Mouse (Mus musculus): ENCODE data around the gene Rtn4r.

Rtn4r gene

GRCm38 (mm10) chr16:18127241-18127861 is at the start of gene Rtn4r:
Rtn4r (plus strand) TSS chr16:18127642.
- DNase-seq = peak; percentile 75 to 85

- no peak for DNase-seq
Observed at GRCm38 (mm10) chr16:18078314-18079015, 49.0 kb upstream of the Rtn4r start.

GRCm38 (mm10) chr16:18079300-18079699 is 48.1 kb upstream of the Rtn4r start:
- DNase-seq = no peak

- no peak for DNase-seq
Observed at GRCm38 (mm10) chr16:18080171-18080570, 47.3 kb upstream of the Rtn4r start.

- peak in 1 of 2 experiments; percentile 37 for DNase-seq
Observed at GRCm38 (mm10) chr16:18081149-18081827, 46.2 kb upstream of the Rtn4r start.

- no peak for DNase-seq
Observed at GRCm38 (mm10) chr16:18082291-18082690, 45.2 kb upstream of the Rtn4r start.

GRCm38 (mm10) chr16:18083231-18083951 is 44.1 kb upstream of the Rtn4r start:
- DNase-seq = peak; percentile 36 to 65

GRCm38 (mm10) chr16:18084262-18084661 is 43.2 kb upstream of the Rtn4r start:
- no peak for DNase-seq

GRCm38 (mm10) chr16:18087101-18087500 is 40.3 kb upstream of the Rtn4r start:
- no peak for DNase-seq

- peak; percentile 44 to 64 for DNase-seq
Observed at GRCm38 (mm10) chr16:18096348-18096747, 31.1 kb upstream of the Rtn4r start.

- no peak for DNase-seq
Observed at GRCm38 (mm10) chr16:18102816-18103215, 24.6 kb upstream of the Rtn4r start.

GRCm38 (mm10) chr16:18103366-18103765 is 24.1 kb upstream of the Rtn4r start:
- DNase-seq = no peak

- DNase-seq = no peak
Observed at GRCm38 (mm10) chr16:18103808-18104207, 23.6 kb upstream of the Rtn4r start.

GRCm38 (mm10) chr16:18108221-18108966 is 19.0 kb upstream of the Rtn4r start:
- peak; percentile 81 to 84 for DNase-seq

- no peak for DNase-seq
Observed at GRCm38 (mm10) chr16:18111042-18111441, 16.4 kb upstream of the Rtn4r start.

- DNase-seq = peak in 1 of 2 experiments; percentile 33
Observed at GRCm38 (mm10) chr16:18116467-18116866, 11.0 kb upstream of the Rtn4r start.

- no peak for DNase-seq
Observed at GRCm38 (mm10) chr16:18118285-18118684, 9.2 kb upstream of the Rtn4r start.

- DNase-seq = peak; percentile 70 to 79
Observed at GRCm38 (mm10) chr16:18119031-18119730, 8.3 kb upstream of the Rtn4r start.

- no peak for DNase-seq
Observed at GRCm38 (mm10) chr16:18122740-18123139, 4.7 kb upstream of the Rtn4r start.

GRCm38 (mm10) chr16:18123471-18123870 is 4.0 kb upstream of the Rtn4r start:
- DNase-seq = no peak

GRCm38 (mm10) chr16:18124040-18124439 is 3.4 kb upstream of the Rtn4r start:
- no peak for DNase-seq

- DNase-seq = no peak
Observed at GRCm38 (mm10) chr16:18124626-18125025, 2.8 kb upstream of the Rtn4r start.

Data from kidney, postnatal 4 days (tissue).